Mouse (Mus musculus) forebrain, embryonic 14.5 days (tissue): ENCODE results near the gene Qpct. TPM values are rescaled to one million over a fixed set of nuclear protein-coding genes. Genes with fewer than 3 reads are reported as not detected.

Experiments
- ATAC-seq: fragments of 200-750 bp; cut with Nextera tagmentation; 2 replicates; pipeline ENCODE4 v1.8.0; 2017; ENCODE audit warnings: mild to moderate bottlenecking, moderate library complexity
- DNase-seq: peaks from one replicate; pipeline ENCODE4 v3.0.0-alpha.2; 2015; ENCODE audit warnings: low spot score
- H3K27ac ChIP-seq: fragments of 300-500 bp; sonication (generic); 2 replicates; pipeline ENCODE4 v1.5.1; 2014; ENCODE audit warnings: low read depth, mild to moderate bottlenecking, control low read depth, low read length, moderate library complexity
- H3K27me3 ChIP-seq: fragments of 300-500 bp; sonication (generic); replicated peaks from 2 replicates; pipeline ENCODE4 v1.6.1; 2014; ENCODE audit warnings: low read length, control low read depth, mixed read lengths; ENCODE audit not compliant: control insufficient read depth, insufficient read depth
- H3K36me3 ChIP-seq: fragments of 300-500 bp; sonication (generic); 2 replicates; pipeline ENCODE4 v1.6.1; 2014; ENCODE audit warnings: low read length, control low read depth; ENCODE audit not compliant: control insufficient read depth, insufficient read depth
- H3K4me1 ChIP-seq: fragments of 300-500 bp; sonication (generic); 2 replicates; pipeline ENCODE4 v1.6.1; 2014; ENCODE audit warnings: antibody characterized with exemption, low read length, control low read depth; ENCODE audit not compliant: control insufficient read depth, insufficient read depth
- H3K4me2 ChIP-seq: fragments of 300-500 bp; sonication (generic); 2 replicates; pipeline ENCODE4 v1.6.1; 2014; ENCODE audit warnings: mild to moderate bottlenecking, control low read depth, low read length
- H3K4me3 ChIP-seq: fragments of 300-500 bp; sonication (generic); 2 replicates; pipeline ENCODE4 v1.5.1; 2014; ENCODE audit warnings: low read depth, low read length, control low read depth
- H3K9ac ChIP-seq: fragments of 300-500 bp; sonication (generic); 2 replicates; pipeline ENCODE4 v1.6.1; 2014; ENCODE audit warnings: mild to moderate bottlenecking, low read length, control low read depth, moderate library complexity
- H3K9me3 ChIP-seq: fragments of 300-500 bp; sonication (generic); replicated peaks from 2 replicates; pipeline ENCODE4 v1.6.1; 2016; ENCODE audit warnings: low read length, control low read depth, mixed read lengths; ENCODE audit not compliant: control insufficient read depth
- WGBS: fragments of 180-500 bp; shearing (Covaris S2); extraction: QIAGEN DNeasy Blood & Tissue Kit; methylation state at CpG from one replicate; pipeline ENCODE4 v1.1.7; 2014; 5-methylcytosine and 5-hydroxymethylcytosine counted together
- polyA plus RNA-seq: library from polyadenylated mRNA; unstranded; fragments of >200 nt; fragmentation: Nextera tagmentation; extraction: Ambion mirVana; gene quantifications from 2 replicates; pipeline ENCODE4 v1.2.1, GENCODE M21; 2014

Qpct gene
- polyA plus RNA-seq, 1 experiment from 2014 or later = 13.4 TPM

DNA sequence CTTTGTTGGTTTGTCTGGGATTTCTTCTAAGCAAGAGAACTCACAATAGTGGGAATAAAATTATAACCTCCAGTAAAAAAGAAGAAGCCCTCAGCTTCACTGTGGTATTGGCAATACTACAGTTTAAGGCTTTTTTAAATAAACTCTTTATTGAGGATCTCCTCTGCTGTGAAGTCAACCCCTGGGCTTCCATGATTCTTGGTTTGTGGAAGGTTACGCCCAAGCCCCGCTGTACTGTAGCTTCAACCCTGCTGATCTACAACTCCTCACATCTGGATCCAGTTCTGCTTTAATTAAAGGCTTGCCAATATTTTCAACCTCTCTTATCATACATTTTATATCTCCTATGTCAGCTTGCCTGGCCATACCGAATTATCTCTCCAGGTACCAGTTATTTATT lies 68.6 kb downstream of the Qpct start:
- no peak overlapping the region for H3K9ac ChIP-seq
- no peaks in the 10 kb centered on the region for H3K4me1 ChIP-seq
- H3K36me3 ChIP-seq = no peaks in the 10 kb centered on the region

DNA sequence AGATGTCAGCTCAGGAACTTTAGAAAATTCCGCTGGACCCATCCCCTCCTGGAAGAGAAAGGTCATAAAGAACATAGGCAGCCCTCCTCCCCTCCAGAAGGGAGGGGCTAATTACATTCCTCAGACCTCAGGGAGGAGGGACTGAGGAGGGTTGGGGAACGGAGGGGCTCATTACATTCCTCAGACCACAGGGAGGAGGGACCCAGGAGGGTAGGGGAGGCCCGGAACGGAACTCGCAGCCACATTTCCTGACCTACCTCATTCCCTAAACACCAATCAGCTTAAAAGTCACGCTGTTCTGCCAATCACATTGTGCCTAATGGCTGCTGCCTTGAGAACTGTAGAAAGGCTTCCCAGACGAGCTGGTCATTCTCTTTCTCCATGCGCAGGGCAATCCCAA lies 82.0 kb downstream of the Qpct start:
- DNase-seq (no peak), ATAC-seq (no peak)
- Histone ChIP-seq H3K27me3 (no peaks in the 10 kb centered on the region), H3K9me3 (no peaks in the 10 kb centered on the region), H3K4me3 (no peak overlapping the region), H3K4me1 (no peaks in the 10 kb centered on the region), H3K36me3 (no peaks in the 10 kb centered on the region), H3K4me2 (no peak overlapping the region), H3K9ac (no peak overlapping the region), H3K27ac (no peak overlapping the region)
- 59% methylated on average over 8 of the region's 8 CpGs for WGBS

More for the DNA sequence above, 68.6 kb downstream of the Qpct start:
- Histone ChIP-seq H3K9me3 (no peaks in the 10 kb centered on the region), H3K27me3 (no peaks in the 10 kb centered on the region), H3K27ac (no peak overlapping the region), H3K4me2 (no peak overlapping the region), H3K4me3 (no peak overlapping the region)
- ATAC-seq (no peak), DNase-seq (no peak)
- WGBS = 91% methylated on average over 3 of the region's 3 CpGs

DNA sequence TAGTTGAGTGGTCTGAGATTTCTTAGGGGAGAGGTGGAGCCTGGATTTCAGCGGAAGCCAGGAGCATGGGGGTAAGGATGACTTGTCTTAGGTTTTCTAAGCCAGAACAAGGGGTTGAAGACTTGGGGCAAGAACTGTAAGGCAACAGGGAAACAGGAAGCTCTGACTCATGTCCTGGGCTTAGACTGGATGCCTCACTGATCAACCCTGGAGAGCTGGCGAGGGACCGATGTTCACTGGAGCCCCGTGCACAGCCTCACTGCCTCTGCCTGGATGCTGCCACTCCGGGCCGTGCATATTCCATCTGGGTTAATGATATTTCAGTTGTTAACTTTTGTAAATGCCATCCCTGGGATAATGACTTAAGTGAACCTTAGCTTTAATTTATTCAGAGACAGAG lies 84.1 kb downstream of the Qpct start:
- no peaks in the 10 kb centered on the region for H3K4me1 ChIP-seq
- no peaks in the 10 kb centered on the region for H3K27me3 ChIP-seq
- no peak overlapping the region for H3K9ac ChIP-seq
- ATAC-seq (no peak), DNase-seq (no peak)
- H3K4me2 ChIP-seq = no peak overlapping the region
- H3K4me3 ChIP-seq = no peak overlapping the region
- H3K27ac ChIP-seq = no peak overlapping the region
- H3K36me3 ChIP-seq = no peaks in the 10 kb centered on the region
- WGBS = 91% methylated on average over 6 of the region's 6 CpGs
- no peaks in the 10 kb centered on the region for H3K9me3 ChIP-seq

DNA sequence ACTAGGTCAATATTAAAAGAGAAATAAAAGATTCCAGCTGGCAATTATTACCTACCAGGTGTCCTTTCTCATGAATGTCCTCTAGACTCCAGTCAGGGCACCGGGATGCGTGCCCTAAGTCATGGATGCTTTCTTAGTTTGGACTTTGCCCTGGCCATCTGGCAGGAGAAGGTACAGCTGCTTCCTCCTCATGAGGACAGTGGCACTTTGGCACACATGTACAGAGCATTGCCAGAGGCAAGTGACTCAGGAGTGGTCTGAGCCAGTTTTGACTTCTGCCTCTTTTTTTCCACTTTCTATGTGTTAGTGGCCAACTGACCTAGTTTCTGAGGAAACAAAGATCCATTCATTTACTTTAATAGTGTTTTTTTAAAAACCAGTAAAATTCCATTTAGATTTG lies 84.7 kb downstream of the Qpct start:
- Histone ChIP-seq H3K36me3 (no peaks in the 10 kb centered on the region), H3K4me2 (no peak overlapping the region), H3K27me3 (no peaks in the 10 kb centered on the region), H3K4me3 (no peak overlapping the region), H3K9me3 (no peaks in the 10 kb centered on the region), H3K9ac (no peak overlapping the region), H3K27ac (no peak overlapping the region), H3K4me1 (no peaks in the 10 kb centered on the region)
- no peak for ATAC-seq
- no peak for DNase-seq
- 98% methylated on average over 2 of the region's 2 CpGs for WGBS

Other genes starting within 250 kb of the Qpct start
- 13.9 and 18.2 TPM in 2 replicates for gene Heatr5b, start 216.5 kb upstream of the Qpct start, polyA plus RNA-seq
- gene Gpatch11, start 216.3 kb upstream of the Qpct start, polyA plus RNA-seq = 38.3 and 49.0 TPM in 2 replicates
- 2.4 and 2.5 TPM in 2 replicates for gene Eif2ak2, start 169.3 kb upstream of the Qpct start, polyA plus RNA-seq
- 0.15 and 0.20 TPM in 2 replicates for gene Sult6b1, start 144.9 kb upstream of the Qpct start, polyA plus RNA-seq
- 112 and 121 TPM in 2 replicates for gene Cebpzos, start 135.4 kb upstream of the Qpct start, polyA plus RNA-seq
- 52.3 and 60.0 TPM in 2 replicates for gene Cebpz, start 114.8 kb upstream of the Qpct start, polyA plus RNA-seq
- gene Ndufaf7, start 114.8 kb upstream of the Qpct start, polyA plus RNA-seq = 57.9 and 63.7 TPM in 2 replicates
- 28.6 and 29.2 TPM in 2 replicates for gene Prkd3, start 31.1 kb upstream of the Qpct start, polyA plus RNA-seq